Mouse (Mus musculus) forebrain, embryonic 11.5 days (tissue): ENCODE measurements around the gene Gatd1. TPM values are rescaled to one million over a fixed set of nuclear protein-coding genes. Genes with fewer than 3 reads are reported as not detected.

ENCODE experiments used
- ATAC-seq: fragments of 200-750 bp; cut with Nextera tagmentation; replicated peaks from 2 replicates; pipeline ENCODE4 v1.8.0; 2017; ENCODE audit warnings: moderate TSS enrichment; ENCODE audit not compliant: low FRiP score
- DNase-seq: peaks from one replicate; pipeline ENCODE4 v3.0.0-alpha.2; 2017; ENCODE audit warnings: low spot score
- H3K27ac ChIP-seq: fragments of 300-500 bp; sonication (generic); 2 replicates; pipeline ENCODE4 v1.5.1; 2014; ENCODE audit warnings: low read depth, low read length
- H3K27me3 ChIP-seq: fragments of 300-500 bp; sonication (generic); 2 replicates; pipeline ENCODE4 v1.6.1; 2014; ENCODE audit warnings: mild to moderate bottlenecking, low read length, mixed read lengths; ENCODE audit not compliant: control insufficient read depth, insufficient read depth
- H3K36me3 ChIP-seq: fragments of 300-500 bp; sonication (generic); 2 replicates; pipeline ENCODE4 v1.6.1; 2014; ENCODE audit warnings: mild to moderate bottlenecking, low read length, moderate library complexity, mixed read lengths; ENCODE audit not compliant: control insufficient read depth, insufficient read depth
- H3K4me1 ChIP-seq: fragments of 300-500 bp; sonication (generic); replicated peaks from 2 replicates; pipeline ENCODE4 v1.6.1; 2014; ENCODE audit warnings: low read length, mixed read lengths; ENCODE audit not compliant: control insufficient read depth, insufficient read depth
- H3K4me2 ChIP-seq: fragments of 300-500 bp; sonication (generic); 2 replicates; pipeline ENCODE4 v1.6.1; 2014; ENCODE audit warnings: low read depth, mild to moderate bottlenecking, low read length, moderate library complexity, mixed read lengths; ENCODE audit not compliant: severe bottlenecking
- H3K4me3 ChIP-seq: fragments of 300-500 bp; sonication (generic); 2 replicates; pipeline ENCODE4 v1.5.1; 2014; ENCODE audit warnings: low read depth, low read length
- H3K9ac ChIP-seq: fragments of 300-500 bp; sonication (generic); 2 replicates; pipeline ENCODE4 v1.6.1; 2014; ENCODE audit warnings: low read length
- H3K9me3 ChIP-seq: fragments of 300-500 bp; sonication (generic); 2 replicates; pipeline ENCODE4 v1.6.1; 2016; ENCODE audit warnings: low read length, mixed read lengths; ENCODE audit not compliant: control insufficient read depth
- WGBS: fragments of 180-500 bp; shearing (Covaris S2); extraction: QIAGEN DNeasy Blood & Tissue Kit; methylation state at CpG from one replicate; pipeline ENCODE4 v1.1.7; 2014; 5-methylcytosine and 5-hydroxymethylcytosine counted together
- polyA plus RNA-seq: library from polyadenylated mRNA; unstranded; fragments of >200 nt; fragmentation: Nextera tagmentation; extraction: Ambion mirVana; gene quantifications from 2 replicates; pipeline ENCODE4 v1.2.1, GENCODE M21; 2014

The Gatd1 gene
- polyA plus RNA-seq, 1 experiment from 2014 or later, result 42.9 TPM

GRCm38 (mm10) chr7:141363106-141363751, 50.7 kb downstream of the Gatd1 start:
- Histone ChIP-seq H3K9me3 (no peaks in the 10 kb centered on the region), H3K36me3 (no peaks in the 10 kb centered on the region), H3K27me3 (peaks cover 7% of the 10 kb centered on the region), H3K27ac (no peak overlapping the region), H3K4me1 (no peaks in the 10 kb centered on the region), H3K4me3 (no peak overlapping the region), H3K9ac (no peak overlapping the region), H3K4me2 (no peak overlapping the region)
- 65% methylated on average over 4 of the region's 4 CpGs for WGBS
- ATAC-seq, result 0 out of 2 replicates have a peak, but pooled peaks have one; percentile 56
- peak; percentile 75 for DNase-seq

- Histone ChIP-seq H3K4me3 (no peak overlapping the region), H3K36me3 (no peaks in the 10 kb centered on the region), H3K9me3 (no peaks in the 10 kb centered on the region), H3K4me1 (no peaks in the 10 kb centered on the region), H3K9ac (no peak overlapping the region), H3K4me2 (0 out of 2 replicates have a peak overlapping the region, but pooled peaks have one; percentile 13), H3K27ac (no peak overlapping the region), H3K27me3 (peaks cover 7% of the 10 kb centered on the region)
- WGBS, result 12% methylated on average over 24 of the region's 24 CpGs
- no peak for DNase-seq
- ATAC-seq, result no peak
Observed at GRCm38 (mm10) chr7:141361510-141361909, 52.4 kb downstream of the Gatd1 start.

Other genes starting within 250 kb of the Gatd1 start
- gene Rnh1, start 241.3 kb downstream of the Gatd1 start, polyA plus RNA-seq, result 56.7 and 65.2 TPM in 2 replicates
- 87.5 and 116 TPM in 2 replicates for gene Hras, start 220.1 kb downstream of the Gatd1 start, polyA plus RNA-seq
- 14.0 and 16.1 TPM in 2 replicates for gene Lrrc56, start 220.0 kb downstream of the Gatd1 start, polyA plus RNA-seq
- gene Lmntd2, start 200.1 kb downstream of the Gatd1 start, polyA plus RNA-seq, result 3.3 TPM in 2 replicates
- gene Rassf7, start 198.3 kb downstream of the Gatd1 start, polyA plus RNA-seq, result 47.4 and 49.3 TPM in 2 replicates
- gene Phrf1, start 185.4 kb downstream of the Gatd1 start, polyA plus RNA-seq, result 99.6 and 102 TPM in 2 replicates
- 0.57 and 1.2 TPM in 2 replicates for gene Irf7, start 147.7 kb downstream of the Gatd1 start, polyA plus RNA-seq
- gene Cdhr5, start 137.3 kb downstream of the Gatd1 start, polyA plus RNA-seq, result not detected in 2 replicates
- gene Sct, start 135.0 kb downstream of the Gatd1 start, polyA plus RNA-seq, result 2.5 TPM in 2 replicates
- 0.24 and 0.43 TPM in 2 replicates for gene Drd4, start 122.1 kb downstream of the Gatd1 start, polyA plus RNA-seq
- 74.2 and 80.8 TPM in 2 replicates for gene Deaf1, start 86.4 kb downstream of the Gatd1 start, polyA plus RNA-seq
- 33.2 and 33.5 TPM in 2 replicates for gene Tmem80, start 86.4 kb downstream of the Gatd1 start, polyA plus RNA-seq
- 2.5 and 3.3 TPM in 2 replicates for gene Eps8l2, start 75.3 kb downstream of the Gatd1 start, polyA plus RNA-seq
- gene Taldo1, start 21.9 kb downstream of the Gatd1 start, polyA plus RNA-seq, result 384 and 400 TPM in 2 replicates
- gene Cend1, start 15.4 kb upstream of the Gatd1 start, polyA plus RNA-seq, result 4.1 and 5.4 TPM in 2 replicates
- 43.2 and 46.0 TPM in 2 replicates for gene Slc25a22, start 23.8 kb upstream of the Gatd1 start, polyA plus RNA-seq
- gene Pidd1, start 29.9 kb upstream of the Gatd1 start, polyA plus RNA-seq, result 22.3 TPM in 2 replicates
- gene Rplp2, start 33.2 kb upstream of the Gatd1 start, polyA plus RNA-seq, result 935 and 968 TPM in 2 replicates
- 16.9 and 17.9 TPM in 2 replicates for gene Pnpla2, start 41.1 kb upstream of the Gatd1 start, polyA plus RNA-seq
- 3.6 and 5.9 TPM in 2 replicates for gene Cracr2b, start 47.0 kb upstream of the Gatd1 start, polyA plus RNA-seq
- 40.3 and 48.6 TPM in 2 replicates for gene Cd151, start 53.3 kb upstream of the Gatd1 start, polyA plus RNA-seq
- gene Polr2l, start 61.0 kb upstream of the Gatd1 start, polyA plus RNA-seq, result 73.9 and 78.5 TPM in 2 replicates
- 29.7 and 34.0 TPM in 2 replicates for gene Tspan4, start 61.1 kb upstream of the Gatd1 start, polyA plus RNA-seq
- gene Chid1, start 125.7 kb upstream of the Gatd1 start, polyA plus RNA-seq, result 22.9 and 26.5 TPM in 2 replicates
- 104 and 106 TPM in 2 replicates for gene Ap2a2, start 148.0 kb upstream of the Gatd1 start, polyA plus RNA-seq
- gene Muc6, start 241.2 kb upstream of the Gatd1 start, polyA plus RNA-seq, result 0.19 and 0.23 TPM in 2 replicates